Mouse (Mus musculus): ENCODE data around the gene Col4a2.

Col4a2 gene

DNA sequence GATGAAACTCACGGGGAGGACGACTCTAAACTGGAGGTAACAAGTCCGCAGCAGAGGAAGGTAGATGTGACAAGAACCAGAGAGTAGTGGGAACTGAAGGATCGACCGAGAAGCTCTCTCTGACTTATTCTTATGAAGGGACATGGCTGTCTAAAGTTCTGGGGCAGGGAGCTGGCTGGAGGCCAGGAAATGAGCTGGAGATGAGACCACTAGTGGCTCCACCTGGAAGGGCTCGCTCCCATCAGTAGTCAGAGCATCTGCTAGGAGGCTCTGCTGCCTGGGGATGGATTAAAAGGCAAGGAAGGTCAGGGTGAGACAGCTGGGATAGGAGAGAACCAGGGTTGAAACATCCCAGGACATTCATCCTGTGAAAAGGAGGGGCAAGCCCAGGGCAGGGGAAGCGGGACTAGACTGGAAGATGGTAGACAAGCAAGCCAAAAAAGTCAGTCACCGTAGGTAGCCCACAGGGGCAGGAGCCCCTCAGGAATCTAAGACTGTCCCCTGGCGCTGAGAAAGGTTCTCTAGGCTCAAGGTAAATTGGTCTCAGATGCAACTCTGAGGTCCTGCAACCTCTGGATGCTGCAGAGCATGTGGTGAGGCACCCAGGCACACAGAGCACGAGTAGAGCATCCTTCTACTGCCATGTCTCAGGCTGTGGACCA, 16.2 kb upstream of the Col4a2 start:
- in situ Hi-C loops (cut with MboI, MseI): no loop called here

DNA sequence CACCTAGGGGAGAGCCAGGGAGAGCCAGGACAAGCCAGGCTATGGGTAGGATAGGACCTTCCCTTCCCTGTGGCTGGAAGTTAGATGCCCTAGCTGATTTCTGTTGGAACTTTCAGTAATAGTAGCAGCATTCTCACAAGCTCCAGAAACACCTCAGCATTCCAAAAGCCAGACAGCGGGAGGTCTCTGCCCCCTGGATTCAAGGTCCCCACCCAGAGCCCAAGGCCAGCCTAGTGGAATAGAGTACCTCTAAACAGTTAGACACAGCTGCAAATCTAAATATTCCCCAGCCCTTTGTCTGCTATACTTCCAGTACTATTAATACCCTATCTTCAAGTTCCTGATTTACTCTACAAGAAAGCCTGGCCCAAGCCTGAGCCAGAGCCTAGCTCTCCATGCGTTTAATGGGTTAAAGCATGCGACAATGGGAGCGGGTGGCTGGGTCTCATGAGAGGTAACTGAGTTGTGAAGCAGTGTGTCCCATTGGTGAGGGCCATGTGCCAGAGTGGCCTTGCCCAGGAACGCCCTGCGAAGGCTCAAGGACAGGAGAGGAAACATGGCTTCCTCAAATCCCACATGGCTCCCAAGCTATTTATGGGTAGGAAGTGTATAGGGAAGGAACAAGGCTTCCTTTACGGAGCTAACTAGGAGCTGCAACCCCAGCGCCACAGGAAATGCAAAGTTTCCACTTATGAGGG, 15.3 kb upstream of the Col4a2 start:
- in situ Hi-C loops (cut with MboI, MseI): no loop called here

- in situ Hi-C loops (cut with MboI, MseI): no loop called here
Observed at GRCm38 (mm10) chr8:11298531-11299316, 13.9 kb upstream of the Col4a2 start.

DNA sequence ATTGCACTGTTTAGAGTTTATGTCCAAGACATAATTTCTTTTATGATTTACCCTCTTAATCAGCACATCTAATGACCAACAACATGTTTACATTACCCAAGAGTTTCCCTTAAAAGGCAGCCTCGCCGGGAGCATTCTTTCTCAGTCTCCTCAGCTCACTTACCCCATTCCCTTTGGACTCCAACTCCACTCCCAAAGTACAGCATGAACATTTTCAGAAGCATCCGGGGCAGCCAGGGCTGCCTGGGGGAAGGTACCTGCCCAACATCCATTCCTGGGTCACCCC, 13.3 kb upstream of the Col4a2 start:
- in situ Hi-C loops (cut with MboI, MseI): no loop called here

- in situ Hi-C loops (cut with MboI, MseI): no loop called here
Observed at GRCm38 (mm10) chr8:11300436-11300835, 12.2 kb upstream of the Col4a2 start.

DNA sequence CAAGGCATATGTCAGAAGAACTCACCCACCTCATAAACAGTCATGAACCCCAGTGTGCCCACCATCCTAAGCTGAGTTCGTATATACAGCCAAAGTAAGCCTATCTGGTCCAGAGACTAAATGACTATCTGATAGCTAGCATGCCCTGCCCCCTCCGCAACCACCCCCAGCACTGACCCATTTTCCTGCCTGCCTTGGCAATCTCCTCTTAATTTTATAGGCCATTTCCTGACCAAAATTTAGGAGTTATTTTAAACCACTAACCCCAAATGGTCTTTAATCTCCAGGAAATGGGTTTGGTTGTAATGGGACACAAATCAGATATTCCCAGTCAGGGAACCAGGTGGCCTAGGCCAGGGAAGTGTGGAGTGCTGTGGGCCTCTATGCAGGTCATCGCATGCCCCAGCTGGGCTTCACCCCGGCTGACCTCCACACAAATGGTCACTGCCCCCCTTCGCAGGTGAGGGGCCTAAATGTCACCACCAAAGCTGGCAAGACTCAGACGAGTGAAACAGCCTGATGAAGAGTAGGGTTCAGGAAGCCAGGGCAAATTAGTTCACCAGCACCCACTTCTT, 8.5 kb upstream of the Col4a2 start:
- in situ Hi-C loops (cut with MboI, MseI): no loop called here

- in situ Hi-C loops (cut with MboI, MseI): no loop called here
Observed at GRCm38 (mm10) chr8:11305539-11305938, 7.1 kb upstream of the Col4a2 start.

DNA sequence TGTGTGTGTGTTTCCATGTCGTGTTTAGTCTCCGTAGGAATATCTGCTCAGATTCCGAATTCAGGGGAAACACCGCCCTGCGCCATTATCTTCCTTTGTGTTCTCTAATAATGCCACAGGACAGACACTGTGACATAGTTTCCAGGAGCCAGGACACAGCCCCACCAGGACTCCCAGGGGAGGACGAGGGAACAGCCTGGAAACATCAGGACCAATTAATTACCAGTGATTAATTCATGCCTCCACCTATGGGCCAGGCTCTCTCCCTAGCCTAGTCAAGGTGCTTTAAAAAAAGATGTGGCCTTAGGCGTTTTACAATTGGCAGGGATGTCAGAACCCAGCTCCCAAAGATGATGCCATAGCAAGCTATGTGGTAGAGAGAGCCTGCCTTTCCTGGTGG, 5.2 kb upstream of the Col4a2 start:
- in situ Hi-C loops (cut with MboI, MseI): no loop called here

GRCm38 (mm10) chr8:11308570-11308998, 4.0 kb upstream of the Col4a2 start:
- in situ Hi-C loops (cut with MboI, MseI): no loop called here

DNA sequence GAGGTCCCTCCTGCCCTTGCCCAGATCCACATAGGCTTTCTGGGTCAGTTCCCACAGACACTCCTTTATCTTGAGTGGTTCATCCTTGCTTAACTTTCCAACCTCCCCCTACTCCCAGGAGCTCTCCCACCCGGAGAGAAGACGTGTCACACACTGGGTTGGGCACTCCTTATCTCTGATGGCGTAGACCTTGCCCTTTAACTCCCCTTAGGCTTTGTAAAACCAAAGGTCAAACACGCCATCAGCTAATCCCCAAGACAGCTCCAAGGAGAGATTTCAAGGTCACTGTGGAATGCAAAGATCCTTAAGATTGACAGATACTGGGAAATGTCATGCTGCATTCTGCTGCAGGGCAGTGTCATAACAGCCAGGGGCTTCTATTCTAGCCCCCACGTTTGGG, 3.4 kb upstream of the Col4a2 start:
- in situ Hi-C loops (cut with MboI, MseI): no loop called here

DNA sequence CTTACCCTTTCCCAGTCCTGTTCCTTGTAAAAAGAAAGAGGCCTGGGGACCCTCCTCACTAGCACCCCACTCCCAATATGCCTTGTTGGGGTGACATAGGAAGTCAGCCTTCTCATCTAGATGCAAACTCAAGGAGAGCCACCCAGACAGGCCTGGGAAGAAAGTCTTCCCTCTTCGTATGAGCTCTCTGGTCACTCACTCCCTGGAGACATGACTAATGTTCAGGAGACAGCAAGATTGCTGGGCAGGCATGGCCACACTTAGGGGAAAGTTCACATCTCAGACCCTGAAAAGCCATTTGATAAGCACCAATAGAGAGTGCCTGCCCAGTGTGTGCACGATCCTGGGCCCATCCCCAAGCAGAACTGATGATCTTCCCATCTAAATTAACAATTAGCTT, 2.6 kb upstream of the Col4a2 start:
- in situ Hi-C loops (cut with MboI, MseI): no loop called here

DNA sequence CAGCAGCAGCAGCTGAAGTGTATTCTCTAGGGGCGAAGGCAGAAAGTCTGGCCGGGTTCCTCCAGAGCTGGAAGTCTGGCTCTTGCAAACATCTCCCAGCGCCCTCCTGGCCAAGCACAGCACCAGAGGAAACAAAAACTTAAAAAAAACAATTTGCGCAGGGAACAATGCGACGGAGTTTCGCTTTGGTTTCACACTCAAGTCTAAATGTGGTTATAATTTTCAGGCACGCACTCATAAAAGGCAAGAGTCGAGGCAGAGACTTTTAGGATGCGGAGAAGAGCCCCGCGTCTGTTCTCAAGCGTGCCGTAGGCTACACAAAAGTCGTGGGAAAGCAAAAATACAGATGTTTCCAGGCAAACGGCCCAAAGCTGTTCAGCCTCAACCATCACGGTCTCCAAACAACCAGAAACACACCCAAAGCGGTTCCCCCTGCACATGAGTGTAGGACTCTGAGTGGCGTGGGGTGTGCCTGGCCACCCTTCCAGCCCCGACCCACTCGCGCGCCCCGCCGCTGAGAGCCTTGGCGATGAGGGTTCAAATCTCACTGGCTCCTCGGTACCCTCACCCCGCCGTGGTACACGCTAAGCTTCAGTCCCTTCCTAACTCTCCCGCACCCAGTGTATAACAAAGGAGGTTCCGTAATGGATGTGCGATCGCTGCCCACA, 790 bp upstream of the Col4a2 start:
- in situ Hi-C loops (cut with MboI, MseI): no loop called here

GRCm38 (mm10) chr8:11313176-11314111, 839 bp downstream of the Col4a2 start:
- in situ Hi-C loops (cut with MboI, MseI): no loop called here

DNA sequence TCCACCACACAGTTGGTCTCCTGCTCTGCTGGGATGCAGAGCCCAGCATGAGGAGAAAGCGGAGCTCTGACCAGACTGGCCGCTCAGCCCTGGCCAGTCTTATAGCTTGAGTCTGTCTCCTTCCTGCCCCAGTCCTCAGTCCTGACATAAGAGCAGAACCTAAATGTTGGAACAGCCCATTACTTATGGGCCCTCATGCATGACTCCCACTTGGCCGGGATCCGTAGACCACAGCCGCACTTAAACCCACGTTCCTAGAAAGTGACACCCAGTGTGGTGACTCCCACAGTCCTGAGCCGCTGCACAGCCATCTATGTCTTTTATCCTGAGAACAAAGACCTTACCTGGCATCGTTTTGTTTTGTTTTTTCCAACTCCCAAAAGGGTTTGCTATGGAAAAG, 2.0 kb downstream of the Col4a2 start:
- in situ Hi-C loops (cut with MboI, MseI): no loop called here

GRCm38 (mm10) chr8:11315179-11315943, 2.8 kb downstream of the Col4a2 start:
- in situ Hi-C loops (cut with MboI, MseI): no loop called here

DNA sequence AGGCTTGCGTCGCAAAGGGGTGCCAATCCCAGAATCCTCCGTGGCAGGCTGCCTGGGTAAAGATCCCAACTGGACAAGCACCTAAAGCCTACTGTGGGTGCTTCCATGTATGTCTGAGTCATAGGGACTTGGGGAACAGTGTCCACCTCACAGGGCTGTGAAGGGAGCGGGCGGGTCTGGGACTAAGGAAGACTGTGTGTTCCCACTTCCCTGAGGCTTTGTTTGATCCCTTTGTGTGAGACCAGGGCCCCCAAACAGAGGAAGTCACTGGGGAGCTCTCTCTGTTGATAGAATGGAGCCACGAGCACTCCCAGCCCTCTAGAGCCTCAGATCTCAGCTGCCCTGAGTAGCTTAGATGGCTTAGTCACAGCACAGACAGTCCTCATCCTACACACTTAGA, 3.5 kb downstream of the Col4a2 start:
- in situ Hi-C loops (cut with MboI, MseI): no loop called here

- in situ Hi-C loops (cut with MboI, MseI): no loop called here
Observed at GRCm38 (mm10) chr8:11319405-11319804, 6.8 kb downstream of the Col4a2 start.

DNA sequence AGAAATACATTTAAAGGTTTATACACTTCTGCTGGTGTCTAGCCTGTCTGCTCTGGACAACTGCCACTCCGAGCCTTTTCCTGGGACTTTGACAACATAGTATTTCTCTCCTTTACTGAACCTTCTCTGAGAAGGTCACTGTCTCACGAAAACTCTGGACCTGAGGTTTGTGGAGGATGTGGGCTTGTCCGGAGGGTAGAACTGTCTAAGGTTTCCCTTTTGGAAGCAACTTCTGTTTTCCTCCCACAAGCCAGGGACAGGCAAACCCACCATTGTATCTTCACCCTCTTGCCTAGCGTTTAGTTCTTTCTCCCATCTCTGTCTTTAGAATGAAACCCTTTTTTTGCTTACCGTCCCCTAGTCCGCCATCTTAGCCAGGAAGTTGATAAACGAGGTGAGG, 9.2 kb downstream of the Col4a2 start:
- in situ Hi-C loops (cut with MboI, MseI): no loop called here

- in situ Hi-C loops (cut with MboI, MseI): no loop called here
Observed at GRCm38 (mm10) chr8:11322724-11323585, 10.3 kb downstream of the Col4a2 start.

Data from regulatory T cell (primary cell).